Mouse (Mus musculus): ENCODE results near the gene Nucb1. TPM values are rescaled to one million over a fixed set of nuclear protein-coding genes. Genes with fewer than 3 reads are reported as not detected.
A peak's percentile ranks its signal among the peaks of the same experiment; 100 is the strongest.

Nucb1 gene
- polyA plus RNA-seq, 1 experiment = 115 TPM

GRCm38 (mm10) chr7:45509181-45509882 is 874 bp downstream of the Nucb1 start:
- Histone ChIP-seq H3ac (ENCODE audit: control insufficient read depth, insufficient read length, low read depth) (peak overlapping the region; percentile 53), H3K79me3 (ENCODE audit: low read depth) (no peaks in the 10 kb centered on the region), H3K36me3 (ENCODE audit: control insufficient read depth, insufficient read depth) (peaks cover 8% of the 10 kb centered on the region), H3K27me3 (ENCODE audit: control insufficient read depth, insufficient read depth, insufficient read length) (no peaks in the 10 kb centered on the region), H3K4me3 (ENCODE audit: insufficient read depth, poor library complexity, severe bottlenecking) (peak overlapping the region; percentile 53), H3K79me2 (ENCODE audit: control insufficient read depth, insufficient read depth) (no peaks in the 10 kb centered on the region)
- TF ChIP-seq CEBPB (IDR thresholded peaks at IDR 0.05; ENCODE audit: low read depth) (no peak), MAX (IDR thresholded peaks at IDR 0.05) (no peak), CTCF (IDR thresholded peaks at IDR 0.05; ENCODE audit: control insufficient read depth, insufficient read depth, insufficient read length) (no peak), USF1 (IDR thresholded peaks at IDR 0.05; ENCODE audit: low read depth) (no peak), MYOG (IDR thresholded peaks at IDR 0.05; ENCODE audit: control insufficient read depth, extremely low read depth, insufficient read length) (no peak), FOSL1 (IDR thresholded peaks at IDR 0.05; ENCODE audit: insufficient read depth, low read length, poor library complexity, severe bottlenecking) (no peak), MYOD1 (IDR thresholded peaks at IDR 0.05; ENCODE audit: control insufficient read depth, insufficient read length, low read depth) (no peak)

DNA sequence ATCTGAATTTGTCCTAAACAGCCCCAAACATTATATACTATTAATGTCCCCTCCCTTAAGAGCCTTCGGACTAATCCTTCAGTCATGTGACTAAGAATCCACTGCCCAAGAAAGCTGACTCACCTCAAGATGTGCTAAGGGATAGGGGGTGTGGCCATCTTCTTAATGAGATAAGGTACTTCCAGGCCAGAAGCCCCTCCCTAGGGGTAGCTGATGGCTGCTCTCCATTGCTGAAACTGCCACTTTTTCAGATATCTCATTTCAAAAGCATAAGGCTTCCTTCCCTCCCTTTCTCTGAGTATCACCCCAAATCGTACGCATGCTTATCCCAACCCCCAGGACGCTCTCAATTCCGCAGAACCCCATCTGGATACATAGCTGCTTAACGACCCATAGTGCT is 1.6 kb downstream of the Nucb1 start:
- H3K79me3 ChIP-seq (ENCODE audit: low read depth) = no peaks in the 10 kb centered on the region
- peaks cover 8% of the 10 kb centered on the region for H3K36me3 ChIP-seq (ENCODE audit: control insufficient read depth, insufficient read depth)
- no peaks in the 10 kb centered on the region for H3K79me2 ChIP-seq (ENCODE audit: control insufficient read depth, insufficient read depth)
- no peak overlapping the region for H3ac ChIP-seq (ENCODE audit: control insufficient read depth, insufficient read length, low read depth)
- TF ChIP-seq USF1 (IDR thresholded peaks at IDR 0.05; ENCODE audit: low read depth) = peak; percentile 58
- TF ChIP-seq MYOD1 (IDR thresholded peaks at IDR 0.05; ENCODE audit: control insufficient read depth, insufficient read length, low read depth) = no peak
- H3K4me3 ChIP-seq (ENCODE audit: insufficient read depth, poor library complexity, severe bottlenecking) = no peak overlapping the region
- H3K27me3 ChIP-seq (ENCODE audit: control insufficient read depth, insufficient read depth, insufficient read length) = no peaks in the 10 kb centered on the region

- TF ChIP-seq MYOD1 (IDR thresholded peaks at IDR 0.05; ENCODE audit: control insufficient read depth, insufficient read length, low read depth) (no peak), CTCF (IDR thresholded peaks at IDR 0.05; ENCODE audit: control insufficient read depth, insufficient read depth, insufficient read length) (no peak), FOSL1 (IDR thresholded peaks at IDR 0.05; ENCODE audit: insufficient read depth, low read length, poor library complexity, severe bottlenecking) (no peak), MYOG (IDR thresholded peaks at IDR 0.05; ENCODE audit: control insufficient read depth, extremely low read depth, insufficient read length) (no peak), USF1 (IDR thresholded peaks at IDR 0.05; ENCODE audit: low read depth) (no peak), CEBPB (IDR thresholded peaks at IDR 0.05; ENCODE audit: low read depth) (no peak), MAX (IDR thresholded peaks at IDR 0.05) (no peak)
- Histone ChIP-seq H3K27me3 (ENCODE audit: control insufficient read depth, insufficient read depth, insufficient read length) (no peaks in the 10 kb centered on the region), H3ac (ENCODE audit: control insufficient read depth, insufficient read length, low read depth) (no peak overlapping the region), H3K36me3 (ENCODE audit: control insufficient read depth, insufficient read depth) (peaks cover 8% of the 10 kb centered on the region), H3K79me3 (ENCODE audit: low read depth) (no peaks in the 10 kb centered on the region), H3K4me3 (ENCODE audit: insufficient read depth, poor library complexity, severe bottlenecking) (no peak overlapping the region), H3K79me2 (ENCODE audit: control insufficient read depth, insufficient read depth) (no peaks in the 10 kb centered on the region)
Observed at GRCm38 (mm10) chr7:45507583-45507982, 2.6 kb downstream of the Nucb1 start.

GRCm38 (mm10) chr7:45498427-45498826 is 11.8 kb downstream of the Nucb1 start:
- no peak overlapping the region for H3K4me3 ChIP-seq (ENCODE audit: insufficient read depth, poor library complexity, severe bottlenecking)
- no peak overlapping the region for H3ac ChIP-seq (ENCODE audit: control insufficient read depth, insufficient read length, low read depth)
- H3K36me3 ChIP-seq (ENCODE audit: control insufficient read depth, insufficient read depth) = no peaks in the 10 kb centered on the region
- no peaks in the 10 kb centered on the region for H3K79me3 ChIP-seq (ENCODE audit: low read depth)
- no peaks in the 10 kb centered on the region for H3K79me2 ChIP-seq (ENCODE audit: control insufficient read depth, insufficient read depth)
- TF ChIP-seq FOSL1 (IDR thresholded peaks at IDR 0.05; ENCODE audit: insufficient read depth, low read length, poor library complexity, severe bottlenecking) (no peak), MAX (IDR thresholded peaks at IDR 0.05) (no peak), CTCF (IDR thresholded peaks at IDR 0.05; ENCODE audit: control insufficient read depth, insufficient read depth, insufficient read length) (no peak), CEBPB (IDR thresholded peaks at IDR 0.05; ENCODE audit: low read depth) (no peak), MYOG (IDR thresholded peaks at IDR 0.05; ENCODE audit: control insufficient read depth, extremely low read depth, insufficient read length) (no peak), MYOD1 (IDR thresholded peaks at IDR 0.05; ENCODE audit: control insufficient read depth, insufficient read length, low read depth) (no peak), USF1 (IDR thresholded peaks at IDR 0.05; ENCODE audit: low read depth) (no peak)
- H3K27me3 ChIP-seq (ENCODE audit: control insufficient read depth, insufficient read depth, insufficient read length) = no peaks in the 10 kb centered on the region

- H3K27me3 ChIP-seq (ENCODE audit: control insufficient read depth, insufficient read depth, insufficient read length) = no peaks in the 10 kb centered on the region
- no peaks in the 10 kb centered on the region for H3K79me3 ChIP-seq (ENCODE audit: low read depth)
- no peak for TF ChIP-seq MAX (IDR thresholded peaks at IDR 0.05)
- no peak for TF ChIP-seq MYOD1 (IDR thresholded peaks at IDR 0.05; ENCODE audit: control insufficient read depth, insufficient read length, low read depth)
- no peak for TF ChIP-seq USF1 (IDR thresholded peaks at IDR 0.05; ENCODE audit: low read depth)
- TF ChIP-seq CEBPB (IDR thresholded peaks at IDR 0.05; ENCODE audit: low read depth) = no peak
- no peak for TF ChIP-seq MYOG (IDR thresholded peaks at IDR 0.05; ENCODE audit: control insufficient read depth, extremely low read depth, insufficient read length)
- no peak for TF ChIP-seq FOSL1 (IDR thresholded peaks at IDR 0.05; ENCODE audit: insufficient read depth, low read length, poor library complexity, severe bottlenecking)
- H3K36me3 ChIP-seq (ENCODE audit: control insufficient read depth, insufficient read depth) = no peaks in the 10 kb centered on the region
- no peak overlapping the region for H3ac ChIP-seq (ENCODE audit: control insufficient read depth, insufficient read length, low read depth)
- no peak overlapping the region for H3K4me3 ChIP-seq (ENCODE audit: insufficient read depth, poor library complexity, severe bottlenecking)
- no peaks in the 10 kb centered on the region for H3K79me2 ChIP-seq (ENCODE audit: control insufficient read depth, insufficient read depth)
Observed at GRCm38 (mm10) chr7:45494548-45494947, 15.7 kb downstream of the Nucb1 start.

DNA sequence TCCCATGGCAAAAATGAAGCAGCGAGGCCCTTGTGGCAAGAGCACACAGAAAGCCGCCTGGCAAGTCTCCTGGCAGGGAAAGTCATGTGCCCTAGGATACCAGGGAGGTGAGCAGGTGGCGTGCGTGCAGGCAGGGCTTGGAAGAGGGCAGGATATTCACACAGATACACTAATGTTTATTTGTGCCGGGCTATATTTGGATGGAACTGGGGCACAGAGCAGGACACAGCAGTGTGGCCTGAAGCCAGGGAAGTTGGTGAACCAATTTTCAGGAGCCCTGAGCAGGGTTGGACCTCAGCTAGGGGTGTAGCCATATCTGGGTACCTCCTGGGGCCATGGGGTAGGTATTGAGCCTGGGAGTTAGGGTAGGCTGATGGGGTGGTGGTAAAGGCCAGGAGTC is 17.3 kb downstream of the Nucb1 start:
- Histone ChIP-seq H3K27me3 (ENCODE audit: control insufficient read depth, insufficient read depth, insufficient read length) (no peaks in the 10 kb centered on the region), H3K79me2 (ENCODE audit: control insufficient read depth, insufficient read depth) (no peaks in the 10 kb centered on the region), H3K36me3 (ENCODE audit: control insufficient read depth, insufficient read depth) (no peaks in the 10 kb centered on the region), H3K79me3 (ENCODE audit: low read depth) (no peaks in the 10 kb centered on the region), H3ac (ENCODE audit: control insufficient read depth, insufficient read length, low read depth) (no peak overlapping the region), H3K4me3 (ENCODE audit: insufficient read depth, poor library complexity, severe bottlenecking) (no peak overlapping the region)
- TF ChIP-seq CEBPB (IDR thresholded peaks at IDR 0.05; ENCODE audit: low read depth) (no peak), USF1 (IDR thresholded peaks at IDR 0.05; ENCODE audit: low read depth) (no peak), CTCF (IDR thresholded peaks at IDR 0.05; ENCODE audit: control insufficient read depth, insufficient read depth, insufficient read length) (no peak), MYOD1 (IDR thresholded peaks at IDR 0.05; ENCODE audit: control insufficient read depth, insufficient read length, low read depth) (no peak), FOSL1 (IDR thresholded peaks at IDR 0.05; ENCODE audit: insufficient read depth, low read length, poor library complexity, severe bottlenecking) (no peak), MYOG (IDR thresholded peaks at IDR 0.05; ENCODE audit: control insufficient read depth, extremely low read depth, insufficient read length) (no peak), MAX (IDR thresholded peaks at IDR 0.05) (no peak)
